Mouse (Mus musculus) neural tube, embryonic 15.5 days (tissue): ENCODE results near the gene Ube2e2. TPM values are rescaled to one million over a fixed set of nuclear protein-coding genes. Genes with fewer than 3 reads are reported as not detected.
"Not testable (repeated sequence)": the region's sequence is repeated elsewhere in the genome, so short reads cannot be mapped to it uniquely, and the experiment has no call there.

Source experiments
- ATAC-seq: fragments of 200-750 bp; cut with Nextera tagmentation; 2 replicates; pipeline ENCODE4 v1.8.0; 2017; ENCODE audit warnings: mild to moderate bottlenecking, moderate TSS enrichment, moderate library complexity; ENCODE audit not compliant: low FRiP score
- H3K27ac ChIP-seq: fragments of 300-500 bp; sonication (generic); replicated peaks from 2 replicates; pipeline ENCODE4 v1.5.1; 2015; ENCODE audit warnings: mild to moderate bottlenecking, inconsistent platforms
- H3K27me3 ChIP-seq: fragments of 300-500 bp; sonication (generic); replicated peaks from 2 replicates; pipeline ENCODE4 v1.6.1; 2015; ENCODE audit warnings: inconsistent platforms
- H3K36me3 ChIP-seq: fragments of 300-500 bp; sonication (generic); 2 replicates; pipeline ENCODE4 v1.6.1; 2015; ENCODE audit warnings: inconsistent platforms
- H3K4me1 ChIP-seq: fragments of 300-500 bp; sonication (generic); 2 replicates; pipeline ENCODE4 v1.6.1; 2015; ENCODE audit warnings: inconsistent platforms
- H3K4me2 ChIP-seq: fragments of 300-500 bp; sonication (generic); 2 replicates; pipeline ENCODE4 v1.6.1; 2015; ENCODE audit warnings: inconsistent platforms, mild to moderate bottlenecking, moderate library complexity
- H3K4me3 ChIP-seq: fragments of 300-500 bp; sonication (generic); replicated peaks from 2 replicates; pipeline ENCODE4 v1.5.1; 2015; ENCODE audit warnings: mild to moderate bottlenecking, inconsistent platforms
- H3K9ac ChIP-seq: fragments of 300-500 bp; sonication (generic); replicated peaks from 2 replicates; pipeline ENCODE4 v1.6.1; 2015; ENCODE audit warnings: mild to moderate bottlenecking, inconsistent platforms
- H3K9me3 ChIP-seq: fragments of 300-500 bp; sonication (generic); replicated peaks from 2 replicates; pipeline ENCODE4 v1.6.1; 2016; ENCODE audit warnings: inconsistent platforms
- WGBS: fragments of 180-500 bp; shearing (Covaris S2); methylation state at CpG from one replicate; pipeline ENCODE4 v1.1.7; 2015; ENCODE audit warnings: mixed read lengths; 5-methylcytosine and 5-hydroxymethylcytosine counted together
- polyA plus RNA-seq: library from polyadenylated mRNA; unstranded; fragments of >200 nt; fragmentation: Nextera tagmentation; extraction: Ambion mirVana; gene quantifications from 2 replicates; pipeline ENCODE4 v1.2.1, GENCODE M21; 2015

Gene Ube2e2
- polyA plus RNA-seq, 1 experiment from 2014 or later, result 162 TPM

GRCm38 (mm10) chr14:18547541-18547940 is 346.5 kb downstream of the Ube2e2 start:
- ATAC-seq, result no peak

GRCm38 (mm10) chr14:18539092-18539491 is 355.0 kb downstream of the Ube2e2 start:
- not testable (repeated sequence) for H3K36me3 ChIP-seq, H3K4me3 ChIP-seq, H3K4me1 ChIP-seq, H3K9ac ChIP-seq, ATAC-seq, H3K27me3 ChIP-seq, H3K4me2 ChIP-seq, H3K27ac ChIP-seq, H3K9me3 ChIP-seq
- WGBS, result 88% methylated on average over 4 of the region's 4 CpGs

More at GRCm38 (mm10) chr14:18547541-18547940, 346.5 kb downstream of the Ube2e2 start:
- H3K9me3 ChIP-seq, result no peaks in the 10 kb centered on the region
- H3K27me3 ChIP-seq, result no peaks in the 10 kb centered on the region
- no peak overlapping the region for H3K4me2 ChIP-seq
- no peak overlapping the region for H3K9ac ChIP-seq
- H3K36me3 ChIP-seq, result no peaks in the 10 kb centered on the region
- no peaks in the 10 kb centered on the region for H3K4me1 ChIP-seq
- H3K27ac ChIP-seq, result no peak overlapping the region
- 72% methylated on average over 5 of the region's 5 CpGs for WGBS
- H3K4me3 ChIP-seq, result no peak overlapping the region

- Histone ChIP-seq H3K9ac (no peak overlapping the region), H3K4me2 (no peak overlapping the region), H3K9me3 (peaks cover 4% of the 10 kb centered on the region; the same call in 1 of the 2 replicates), H3K36me3 (no peaks in the 10 kb centered on the region), H3K27ac (no peak overlapping the region), H3K27me3 (no peaks in the 10 kb centered on the region), H3K4me1 (no peaks in the 10 kb centered on the region), H3K4me3 (no peak overlapping the region)
- ATAC-seq, result no peak
- WGBS, result 75% methylated on average over 2 of the region's 2 CpGs
Observed at GRCm38 (mm10) chr14:18530899-18531298, 363.2 kb downstream of the Ube2e2 start.

DNA sequence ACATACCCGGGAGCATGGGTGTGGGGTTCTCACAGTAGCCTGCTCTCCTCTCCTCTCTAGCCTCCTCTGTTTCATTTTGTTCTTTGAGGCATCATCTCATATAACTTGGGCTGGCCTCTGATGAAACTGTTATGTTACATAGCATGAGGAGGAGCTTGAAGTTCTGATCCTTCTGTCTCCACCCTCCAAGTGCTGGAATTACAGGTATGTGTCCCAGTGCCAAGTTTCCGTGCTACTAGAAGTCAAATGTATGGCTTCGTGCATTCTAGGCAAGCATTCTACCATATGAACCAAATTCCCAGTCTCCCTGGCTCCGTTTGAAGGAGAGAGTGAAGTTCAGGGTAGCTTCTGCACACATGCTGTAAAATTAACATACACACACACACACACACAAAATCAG is 363.6 kb downstream of the Ube2e2 start:
- no peak for ATAC-seq
- no peaks in the 10 kb centered on the region for H3K36me3 ChIP-seq
- H3K27ac ChIP-seq, result no peak overlapping the region
- H3K4me2 ChIP-seq, result no peak overlapping the region
- WGBS, result 89% methylated on average over 4 of the region's 4 CpGs
- H3K9ac ChIP-seq, result no peak overlapping the region
- no peaks in the 10 kb centered on the region for H3K27me3 ChIP-seq
- no peak overlapping the region for H3K4me3 ChIP-seq
- H3K9me3 ChIP-seq, result peaks cover 6% of the 10 kb centered on the region; the same call in 1 of the 2 replicates
- no peaks in the 10 kb centered on the region for H3K4me1 ChIP-seq
